Mouse (Mus musculus) hindbrain, embryonic 16.5 days (tissue): ENCODE measurements at regions not wholly inside any gene's neighbourhood (a gene's known extent, or its start where the extent isn't known, plus 50 kb on each side); places are given as distances from the start of the nearest gene placed in this dataset.

Experiments
- ATAC-seq: fragments of 200-750 bp; cut with Nextera tagmentation; 2 replicates; pipeline ENCODE4 v1.8.0; 2017; ENCODE audit warnings: moderate TSS enrichment, moderate library complexity
- H3K27ac ChIP-seq: fragments of 300-500 bp; sonication (generic); 2 replicates; pipeline ENCODE4 v1.5.1; 2014; ENCODE audit warnings: low read depth, mild to moderate bottlenecking, control low read depth, low read length, moderate library complexity
- H3K27me3 ChIP-seq: fragments of 300-500 bp; sonication (generic); replicated peaks from 2 replicates; pipeline ENCODE4 v1.6.1; 2014; ENCODE audit warnings: low read length; ENCODE audit not compliant: control insufficient read depth, insufficient read depth
- H3K36me3 ChIP-seq: fragments of 300-500 bp; sonication (generic); 2 replicates; pipeline ENCODE4 v1.6.1; 2014; ENCODE audit warnings: mild to moderate bottlenecking, low read length, moderate library complexity, mixed read lengths; ENCODE audit not compliant: control insufficient read depth, insufficient read depth
- H3K4me1 ChIP-seq: fragments of 300-500 bp; sonication (generic); 2 replicates; pipeline ENCODE4 v1.6.1; 2014; ENCODE audit warnings: low read depth, low read length; ENCODE audit not compliant: control insufficient read depth, insufficient read depth
- H3K4me2 ChIP-seq: fragments of 300-500 bp; sonication (generic); 2 replicates; pipeline ENCODE4 v1.6.1; 2014; ENCODE audit warnings: mild to moderate bottlenecking, low read length, control low read depth, moderate library complexity
- H3K4me3 ChIP-seq: fragments of 300-500 bp; sonication (generic); 2 replicates; pipeline ENCODE4 v1.5.1; 2014; ENCODE audit warnings: mild to moderate bottlenecking, low read length, control low read depth, moderate library complexity
- H3K9ac ChIP-seq: fragments of 300-500 bp; sonication (generic); 2 replicates; pipeline ENCODE4 v1.6.1; 2014; ENCODE audit warnings: low read depth, mild to moderate bottlenecking, control low read depth, low read length, moderate library complexity
- H3K9me3 ChIP-seq: fragments of 300-500 bp; sonication (generic); 2 replicates; pipeline ENCODE4 v1.6.1; 2014; ENCODE audit warnings: mild to moderate bottlenecking, low read length, moderate library complexity; ENCODE audit not compliant: control insufficient read depth
- WGBS: fragments of 180-500 bp; shearing (Covaris S2); extraction: QIAGEN DNeasy Blood & Tissue Kit; methylation state at CpG from one replicate; pipeline ENCODE4 v1.1.7; 2014; 5-methylcytosine and 5-hydroxymethylcytosine counted together

- H3K9me3 ChIP-seq = no peaks in the 10 kb centered on the region
- H3K4me3 ChIP-seq = no peak overlapping the region
- WGBS = 55% methylated on average over 4 of the region's 4 CpGs
Observed at GRCm38 (mm10) chr6:147371737-147372136, 103.9 kb upstream of the Ccdc91 start.

GRCm38 (mm10) chr6:147371336-147371735 is 104.3 kb upstream of the Ccdc91 start:
- no peak overlapping the region for H3K4me3 ChIP-seq
- no peaks in the 10 kb centered on the region for H3K9me3 ChIP-seq
- WGBS = 91% methylated on average over 3 of the region's 3 CpGs
- H3K27me3 ChIP-seq = no peaks in the 10 kb centered on the region
- no peaks in the 10 kb centered on the region for H3K4me1 ChIP-seq
- no peak overlapping the region for H3K9ac ChIP-seq
- H3K36me3 ChIP-seq = no peaks in the 10 kb centered on the region
- no peak for ATAC-seq
- H3K4me2 ChIP-seq = no peak overlapping the region
- no peak overlapping the region for H3K27ac ChIP-seq

More at GRCm38 (mm10) chr6:147371737-147372136, 103.9 kb upstream of the Ccdc91 start:
- H3K4me2 ChIP-seq = no peak overlapping the region
- no peaks in the 10 kb centered on the region for H3K27me3 ChIP-seq
- ATAC-seq = no peak
- no peaks in the 10 kb centered on the region for H3K4me1 ChIP-seq
- H3K9ac ChIP-seq = no peak overlapping the region
- H3K36me3 ChIP-seq = no peaks in the 10 kb centered on the region
- no peak overlapping the region for H3K27ac ChIP-seq

- no peak overlapping the region for H3K4me3 ChIP-seq
- H3K4me1 ChIP-seq = no peaks in the 10 kb centered on the region
- H3K27ac ChIP-seq = no peak overlapping the region
- H3K27me3 ChIP-seq = no peaks in the 10 kb centered on the region
- no peak overlapping the region for H3K9ac ChIP-seq
- no peaks in the 10 kb centered on the region for H3K9me3 ChIP-seq
- 92% methylated on average over 6 of the region's 6 CpGs for WGBS
- ATAC-seq = no peak
- no peaks in the 10 kb centered on the region for H3K36me3 ChIP-seq
- H3K4me2 ChIP-seq = no peak overlapping the region
Observed at GRCm38 (mm10) chr6:147362842-147363241, 98.9 kb upstream of the Pthlh start.

- no peak for ATAC-seq
- Histone ChIP-seq H3K27ac (no peak overlapping the region), H3K36me3 (no peaks in the 10 kb centered on the region), H3K4me1 (no peaks in the 10 kb centered on the region), H3K9ac (no peak overlapping the region), H3K9me3 (no peaks in the 10 kb centered on the region), H3K4me3 (no peak overlapping the region), H3K4me2 (no peak overlapping the region), H3K27me3 (no peaks in the 10 kb centered on the region)
- WGBS = 83% methylated on average over 2 of the region's 2 CpGs
Observed at GRCm38 (mm10) chr6:147357031-147357430, 93.0 kb upstream of the Pthlh start.

GRCm38 (mm10) chr6:147356570-147356969 is 92.6 kb upstream of the Pthlh start:
- no peak for ATAC-seq
- Histone ChIP-seq H3K27ac (no peak overlapping the region), H3K9ac (no peak overlapping the region), H3K4me2 (no peak overlapping the region), H3K4me3 (no peak overlapping the region), H3K27me3 (no peaks in the 10 kb centered on the region), H3K9me3 (no peaks in the 10 kb centered on the region), H3K36me3 (no peaks in the 10 kb centered on the region), H3K4me1 (no peaks in the 10 kb centered on the region)
- WGBS = 90% methylated on average over 5 of the region's 5 CpGs

- no peak for ATAC-seq
- H3K27me3 ChIP-seq = no peaks in the 10 kb centered on the region
- H3K4me1 ChIP-seq = no peaks in the 10 kb centered on the region
- WGBS = 74% methylated on average over 4 of the region's 4 CpGs
- H3K4me2 ChIP-seq = no peak overlapping the region
- no peak overlapping the region for H3K27ac ChIP-seq
- no peak overlapping the region for H3K4me3 ChIP-seq
- no peaks in the 10 kb centered on the region for H3K36me3 ChIP-seq
- H3K9me3 ChIP-seq = no peaks in the 10 kb centered on the region
- H3K9ac ChIP-seq = no peak overlapping the region
Observed at GRCm38 (mm10) chr6:147349566-147350237, 85.7 kb upstream of the Pthlh start.

- H3K4me3 ChIP-seq = no peak overlapping the region
- H3K4me2 ChIP-seq = no peak overlapping the region
- 69% methylated on average over 3 of the region's 3 CpGs for WGBS
- no peak overlapping the region for H3K27ac ChIP-seq
- no peak for ATAC-seq
- no peak overlapping the region for H3K9ac ChIP-seq
- H3K9me3 ChIP-seq = no peaks in the 10 kb centered on the region
- H3K4me1 ChIP-seq = no peaks in the 10 kb centered on the region
- no peaks in the 10 kb centered on the region for H3K36me3 ChIP-seq
- H3K27me3 ChIP-seq = no peaks in the 10 kb centered on the region
Observed at GRCm38 (mm10) chr6:147348621-147349020, 84.6 kb upstream of the Pthlh start.

- Histone ChIP-seq H3K27me3 (no peaks in the 10 kb centered on the region), H3K4me1 (no peaks in the 10 kb centered on the region), H3K4me2 (no peak overlapping the region), H3K9me3 (no peaks in the 10 kb centered on the region), H3K9ac (no peak overlapping the region), H3K4me3 (no peak overlapping the region), H3K27ac (no peak overlapping the region), H3K36me3 (no peaks in the 10 kb centered on the region)
- no peak for ATAC-seq
- 70% methylated on average over 1 of the region's 1 CpGs for WGBS
Observed at GRCm38 (mm10) chr6:147341042-147341441, 77.1 kb upstream of the Pthlh start.

GRCm38 (mm10) chr6:147332976-147333375 is 69.0 kb upstream of the Pthlh start:
- no peak overlapping the region for H3K27ac ChIP-seq
- H3K4me1 ChIP-seq = no peaks in the 10 kb centered on the region
- H3K27me3 ChIP-seq = no peaks in the 10 kb centered on the region
- H3K36me3 ChIP-seq = no peaks in the 10 kb centered on the region
- no peaks in the 10 kb centered on the region for H3K9me3 ChIP-seq
- ATAC-seq = no peak
- no peak overlapping the region for H3K4me2 ChIP-seq
- no peak overlapping the region for H3K9ac ChIP-seq
- no peak overlapping the region for H3K4me3 ChIP-seq
- WGBS = 93% methylated on average over 7 of the region's 7 CpGs

- H3K27me3 ChIP-seq = no peaks in the 10 kb centered on the region
- no peaks in the 10 kb centered on the region for H3K9me3 ChIP-seq
- H3K4me2 ChIP-seq = no peak overlapping the region
- no peak for ATAC-seq
- H3K36me3 ChIP-seq = no peaks in the 10 kb centered on the region
- H3K27ac ChIP-seq = no peak overlapping the region
- no peaks in the 10 kb centered on the region for H3K4me1 ChIP-seq
- no peak overlapping the region for H3K9ac ChIP-seq
- no peak overlapping the region for H3K4me3 ChIP-seq
- 79% methylated on average over 5 of the region's 5 CpGs for WGBS
Observed at GRCm38 (mm10) chr6:147329201-147329600, 65.2 kb upstream of the Pthlh start.
